Mouse (Mus musculus): ENCODE data around the gene Gabra5.

Gene Gabra5

GRCm38 (mm10) chr7:57384112-57384511 lies 125.7 kb downstream of the Gabra5 start:
- peak in 1 of 2 experiments; percentile 1 for DNase-seq

GRCm38 (mm10) chr7:57366013-57366390 lies 143.9 kb downstream of the Gabra5 start:
- no peak for DNase-seq

GRCm38 (mm10) chr7:57365134-57366012 lies 144.5 kb downstream of the Gabra5 start:
- no peak for DNase-seq

GRCm38 (mm10) chr7:57363812-57364211 lies 146.0 kb downstream of the Gabra5 start:
- no peak for DNase-seq

GRCm38 (mm10) chr7:57357871-57358540 lies 151.9 kb downstream of the Gabra5 start:
- DNase-seq, result no peak

All from cerebellum, postnatal 36 days (tissue).